Mouse (Mus musculus) bone marrow, adult 2 months (tissue): ENCODE data around the gene Efna3.

ENCODE experiments used
- CTCF ChIP-seq: fragments of 200-500 bp; IDR thresholded peaks from 2 replicates; pipeline ENCODE4 v1.5.1; 2011; ENCODE audit warnings: low read length, control low read depth; ENCODE audit not compliant: control insufficient read depth, insufficient read depth
- POLR2A ChIP-seq: fragments of 200-500 bp; IDR thresholded peaks from 2 replicates; pipeline ENCODE4 v1.6.1; 2011; ENCODE audit warnings: low read depth, mild to moderate bottlenecking, control low read depth, low read length, borderline replicate concordance; ENCODE audit not compliant: control insufficient read depth

DNA sequence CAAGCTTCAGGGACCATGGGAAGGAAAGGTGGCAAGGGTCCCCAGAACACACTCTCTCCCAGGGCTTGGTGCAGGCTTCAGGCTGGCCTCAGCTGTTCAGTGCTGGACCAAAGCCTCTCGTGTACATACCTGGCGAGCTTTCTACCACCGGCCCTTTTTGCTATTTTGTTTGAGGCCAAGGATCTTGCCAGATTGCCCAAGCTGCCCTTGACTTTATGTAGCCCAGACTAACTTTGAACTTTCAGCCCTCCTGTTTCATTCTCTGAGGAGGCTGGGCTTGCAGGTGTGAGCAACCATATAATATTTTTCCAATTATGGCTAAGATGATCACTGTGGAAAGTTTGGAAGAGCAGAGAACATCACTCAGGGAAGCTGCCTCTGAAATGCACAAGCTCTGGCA is 38.5 kb downstream of the Efna3 start:
- TF ChIP-seq CTCF (no peak), POLR2A (no peak)
